Mouse (Mus musculus) heart, adult 11 months (tissue): ENCODE results near the gene Rassf8.

ENCODE experiments used
- DNase-seq: peaks from one replicate; pipeline ENCODE4 v3.0.0; 2022

The Rassf8 gene

DNA sequence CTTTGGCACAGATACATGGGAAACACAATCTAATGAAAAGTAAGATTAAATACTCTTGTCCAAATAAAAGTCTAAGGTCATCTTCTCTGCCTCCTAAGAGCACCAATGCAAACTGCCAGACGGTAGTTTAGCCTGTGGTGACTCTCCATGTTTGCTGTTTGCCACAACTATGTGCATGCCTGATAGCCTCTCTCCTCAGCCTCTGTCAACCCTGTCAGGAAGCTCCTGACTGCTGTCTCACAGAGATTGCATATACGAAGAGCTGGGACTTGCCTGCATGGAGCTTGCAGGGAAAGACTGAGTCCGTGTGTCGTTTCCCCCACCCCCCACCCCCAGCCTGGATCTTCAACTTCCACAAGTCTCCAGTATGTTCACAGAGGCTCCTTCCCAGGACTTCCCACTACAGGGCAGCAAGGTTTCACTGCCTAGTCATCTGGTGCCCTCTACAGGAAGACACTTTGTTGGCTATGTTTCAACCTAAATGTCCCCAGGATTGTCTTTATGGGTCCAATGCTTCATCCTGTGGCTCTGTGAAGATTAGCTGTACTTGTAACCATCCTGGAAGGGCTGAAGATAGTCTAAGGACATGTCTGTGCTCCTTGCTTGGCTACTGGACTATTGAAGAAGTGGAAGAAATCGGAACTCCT lies 77.2 kb downstream of the Rassf8 start:
- DNase-seq: no peak

DNA sequence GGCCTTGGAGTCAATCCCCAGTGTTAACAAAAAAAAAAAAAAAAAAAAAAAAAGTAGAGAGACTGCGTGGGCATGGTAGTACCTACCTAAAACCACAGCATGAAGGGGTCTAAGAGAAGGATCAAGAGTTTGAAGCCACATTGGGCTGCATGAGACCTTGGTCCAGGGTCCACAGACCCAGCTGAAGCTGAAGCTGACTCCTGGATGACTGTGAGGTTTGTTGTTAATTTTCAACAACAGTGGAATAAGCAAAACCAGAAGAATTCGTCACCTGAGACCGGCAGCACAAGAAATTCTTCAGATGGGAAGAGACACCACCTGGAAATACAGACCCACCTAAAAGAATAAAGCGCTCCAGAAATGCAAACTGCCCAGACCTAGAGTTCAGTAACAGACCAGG lies 79.8 kb downstream of the Rassf8 start:
- DNase-seq: no peak

DNA sequence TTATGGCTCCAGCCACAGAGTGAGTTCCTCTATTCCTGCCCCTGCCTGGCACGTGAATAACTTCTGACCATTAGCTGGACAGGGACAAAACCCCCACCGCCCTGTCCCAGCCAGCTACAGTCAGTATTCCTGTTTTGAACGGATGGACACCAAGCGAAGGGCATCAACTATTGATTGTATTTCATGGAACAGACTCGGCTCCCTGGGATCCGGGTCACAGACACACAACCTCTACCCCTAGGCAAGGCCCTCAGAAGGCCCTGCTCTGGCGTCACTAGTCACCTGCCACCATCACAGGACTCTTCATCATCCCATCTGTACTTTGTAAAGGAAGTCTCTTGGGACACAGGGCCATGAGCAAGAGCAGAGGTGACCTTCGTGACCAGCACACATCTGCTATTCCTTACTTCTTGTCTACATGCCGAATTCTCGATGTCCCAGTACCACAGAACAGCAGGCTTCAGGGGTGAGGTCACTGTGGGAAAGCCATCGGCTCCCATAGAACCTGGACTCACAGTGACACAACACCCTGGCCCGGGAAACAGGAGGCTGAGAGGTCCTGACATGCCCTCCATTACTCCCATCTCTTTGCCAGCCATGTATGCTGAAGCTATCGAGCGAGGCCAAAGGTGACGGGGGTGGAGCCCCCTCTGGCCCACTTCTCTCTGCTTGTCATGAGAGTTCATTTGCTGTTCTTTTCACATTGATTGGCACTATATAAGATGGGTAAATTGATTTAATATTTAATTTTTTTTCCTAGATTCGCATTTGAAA lies 82.7 kb downstream of the Rassf8 start:
- no peak for DNase-seq

GRCm38 (mm10) chr6:145830117-145830516 lies 83.6 kb downstream of the Rassf8 start:
- peak; percentile 96 for DNase-seq

DNA sequence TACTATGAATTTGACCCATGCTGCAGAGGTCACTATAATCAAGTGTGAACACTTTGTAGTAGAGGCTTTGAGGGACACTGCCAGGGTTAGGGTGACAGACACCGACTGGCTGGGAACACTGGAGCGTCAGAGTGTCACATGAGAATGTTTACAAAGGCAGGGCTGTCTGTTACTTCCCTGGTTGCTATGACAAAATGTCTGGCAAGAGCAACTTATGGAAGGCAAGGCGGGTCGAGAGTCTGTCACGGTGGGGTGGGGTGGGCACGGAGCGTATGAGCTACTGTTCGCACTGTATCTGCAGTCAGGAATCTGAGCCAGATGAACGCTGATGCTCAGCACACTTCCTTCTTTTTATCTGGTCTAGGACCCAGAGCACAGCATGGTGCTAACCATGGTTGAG lies 84.1 kb downstream of the Rassf8 start:
- no peak for DNase-seq

DNA sequence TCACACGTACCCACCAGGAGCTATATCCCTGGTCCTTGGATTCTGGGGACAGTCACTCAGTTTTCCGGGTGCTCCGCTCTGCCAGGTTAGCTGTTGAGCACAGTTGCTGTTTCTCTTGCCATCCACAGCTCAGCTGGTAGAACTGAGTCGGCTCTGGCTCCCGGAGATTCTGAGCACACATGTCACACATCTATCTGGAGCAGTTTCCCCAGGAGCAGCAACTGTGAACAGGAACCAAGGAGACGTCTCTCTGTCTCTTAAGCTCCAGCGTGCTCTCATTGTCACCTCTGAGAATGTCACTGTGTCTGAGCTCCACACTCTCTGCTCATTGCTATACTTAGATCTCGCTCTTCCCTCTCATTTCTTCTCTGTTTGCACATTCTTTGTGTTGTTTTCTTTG lies 86.4 kb downstream of the Rassf8 start:
- DNase-seq: no peak

GRCm38 (mm10) chr6:145835359-145835758 lies 88.8 kb downstream of the Rassf8 start:
- DNase-seq: no peak

DNA sequence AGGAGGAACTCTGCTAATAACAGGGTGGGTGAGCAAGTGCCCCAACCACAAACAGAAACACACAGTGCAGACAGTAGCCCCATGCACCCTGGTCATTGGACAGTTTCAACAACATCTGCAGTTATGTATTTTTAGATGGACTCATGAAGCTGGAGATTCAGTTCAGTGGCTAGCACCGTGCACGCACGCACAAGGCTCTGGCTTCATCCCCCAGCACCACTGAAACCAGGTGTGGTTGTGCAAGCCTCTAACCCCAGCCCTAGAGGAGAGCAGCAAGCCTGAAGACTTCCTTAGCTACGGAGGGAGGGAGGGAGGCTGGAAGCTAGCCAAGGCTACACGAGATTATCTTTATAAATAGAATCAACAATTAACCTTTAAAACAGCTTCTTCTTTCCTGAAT lies 99.1 kb downstream of the Rassf8 start:
- no peak for DNase-seq

- DNase-seq: no peak
Measured at GRCm38 (mm10) chr6:145846076-145846475, 99.5 kb downstream of the Rassf8 start.

GRCm38 (mm10) chr6:145846948-145847347 lies 100.4 kb downstream of the Rassf8 start:
- DNase-seq: no peak

DNA sequence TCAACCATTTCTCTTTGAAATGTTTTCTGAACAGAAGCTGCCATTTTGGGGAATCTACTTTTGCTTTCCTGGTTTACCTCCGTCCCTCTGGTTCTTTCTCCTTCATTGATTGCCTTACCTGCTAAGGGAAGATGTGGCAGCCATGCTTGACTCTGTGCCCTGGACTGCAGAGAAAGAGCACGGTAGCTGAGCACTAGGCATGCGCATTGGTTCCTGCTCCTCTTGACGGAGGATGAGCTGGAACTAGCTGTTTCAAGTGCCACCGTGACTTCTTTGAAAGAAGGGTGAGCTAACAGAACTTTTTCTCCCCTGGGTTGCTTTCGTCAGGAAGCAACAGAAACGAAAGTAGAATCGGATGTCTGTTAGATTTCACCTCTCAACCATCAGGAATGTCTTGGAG lies 101.1 kb downstream of the Rassf8 start:
- no peak for DNase-seq

- peak; percentile 98 for DNase-seq
Measured at GRCm38 (mm10) chr6:145850789-145851188, 104.2 kb downstream of the Rassf8 start.

DNA sequence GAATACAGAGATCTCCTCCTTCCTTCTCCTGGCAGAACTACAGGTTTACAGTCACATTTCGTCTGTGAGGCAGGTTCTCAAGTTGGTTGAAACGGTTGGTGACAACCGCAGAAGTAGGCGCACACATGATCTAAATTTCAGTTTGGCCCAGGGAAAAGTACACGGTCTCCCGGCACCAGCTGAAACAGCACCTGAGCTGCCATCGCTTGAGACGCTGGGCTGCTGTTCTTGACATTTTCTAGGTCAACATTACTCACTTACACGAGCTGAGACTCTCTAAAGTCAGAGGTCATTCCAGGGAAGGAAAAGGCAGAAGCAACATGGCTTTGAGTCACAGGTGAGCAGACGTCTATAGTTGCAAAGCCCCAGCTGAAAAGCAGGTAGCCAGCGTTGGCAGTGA lies 105.4 kb downstream of the Rassf8 start:
- DNase-seq: no peak

- no peak for DNase-seq
Measured at GRCm38 (mm10) chr6:145852708-145853107, 106.2 kb downstream of the Rassf8 start.

- peak; percentile 86 for DNase-seq
Measured at GRCm38 (mm10) chr6:145853356-145854079, 107.0 kb downstream of the Rassf8 start.

DNA sequence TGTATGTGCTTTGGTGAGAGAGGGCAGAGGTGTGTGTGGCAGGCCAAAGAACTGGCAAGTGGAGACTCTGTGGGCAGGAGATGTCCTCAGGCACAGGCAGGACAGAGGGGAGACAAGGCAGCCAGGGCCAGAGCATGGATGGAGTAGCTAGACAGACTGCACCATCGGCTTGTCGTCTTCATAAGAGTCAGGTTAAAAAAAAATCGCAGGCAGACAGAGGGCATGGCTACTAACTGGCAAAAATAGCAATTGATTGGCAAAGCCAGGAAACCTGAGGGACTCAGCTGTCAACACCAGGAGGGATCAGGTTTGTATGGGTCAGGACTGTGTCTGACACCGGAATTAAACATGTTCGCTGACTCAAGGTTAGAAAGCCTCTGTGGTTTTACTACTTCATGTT lies 108.2 kb downstream of the Rassf8 start:
- peak; percentile 97 for DNase-seq

DNA sequence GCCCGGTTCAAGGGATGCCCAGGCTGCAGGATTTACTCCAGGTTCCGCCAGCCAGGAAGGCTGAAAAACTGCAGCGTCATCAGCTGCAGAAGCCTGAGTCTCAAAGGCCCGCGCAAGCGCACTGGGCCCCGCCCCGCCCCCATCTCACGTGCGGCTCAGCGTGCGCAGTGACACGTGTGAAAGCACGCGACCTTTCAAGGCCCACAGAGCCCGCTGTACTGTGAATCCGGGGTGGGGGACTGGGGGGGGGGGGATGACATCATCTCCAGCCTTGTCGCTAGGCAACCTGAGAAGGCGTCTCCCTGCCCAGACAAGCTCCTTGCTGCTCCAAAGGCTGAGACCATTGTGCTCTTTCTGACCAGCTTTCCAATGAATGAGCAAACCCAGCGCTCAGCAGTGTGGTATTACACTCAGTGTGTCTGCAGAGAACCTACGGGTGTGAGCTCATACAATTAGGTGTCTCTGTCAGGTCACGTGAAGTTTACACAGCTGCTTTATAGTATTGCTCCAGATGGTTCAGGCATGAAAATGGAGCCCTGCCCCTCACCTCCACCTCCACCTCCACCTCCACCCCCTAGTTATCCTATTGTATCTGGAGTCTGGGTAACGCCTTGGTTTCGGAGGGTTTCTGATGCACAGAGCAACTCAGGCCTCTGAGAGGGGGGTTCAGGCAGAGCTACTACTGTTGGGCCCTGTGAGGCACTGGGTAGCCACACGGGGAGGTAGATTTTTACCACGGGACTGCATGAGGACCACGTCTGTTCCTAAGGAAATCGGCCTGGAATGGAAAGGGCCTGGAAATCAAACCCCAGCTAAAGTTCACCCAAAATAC lies 109.4 kb downstream of the Rassf8 start:
- peak; percentile 100 for DNase-seq

DNA sequence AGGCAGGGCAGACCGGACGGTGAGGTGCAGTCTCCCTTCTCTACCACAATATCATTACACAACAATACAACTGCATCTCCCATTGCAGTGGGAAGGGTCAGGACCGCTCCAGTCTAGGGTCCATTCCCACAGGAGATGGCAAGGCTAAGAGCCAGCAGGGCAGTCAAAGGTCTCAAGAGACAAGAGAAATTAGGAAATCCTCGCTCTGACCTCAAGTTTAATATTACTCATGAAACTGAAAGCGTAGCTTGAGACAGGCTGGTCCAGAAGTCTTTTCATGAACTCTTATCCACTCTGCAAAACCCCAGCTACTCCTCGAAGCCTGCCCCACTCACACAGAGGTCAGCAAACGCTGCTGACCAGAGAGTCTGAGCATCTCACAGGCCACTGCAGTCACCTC lies 110.9 kb downstream of the Rassf8 start:
- DNase-seq: peak; percentile 97

DNA sequence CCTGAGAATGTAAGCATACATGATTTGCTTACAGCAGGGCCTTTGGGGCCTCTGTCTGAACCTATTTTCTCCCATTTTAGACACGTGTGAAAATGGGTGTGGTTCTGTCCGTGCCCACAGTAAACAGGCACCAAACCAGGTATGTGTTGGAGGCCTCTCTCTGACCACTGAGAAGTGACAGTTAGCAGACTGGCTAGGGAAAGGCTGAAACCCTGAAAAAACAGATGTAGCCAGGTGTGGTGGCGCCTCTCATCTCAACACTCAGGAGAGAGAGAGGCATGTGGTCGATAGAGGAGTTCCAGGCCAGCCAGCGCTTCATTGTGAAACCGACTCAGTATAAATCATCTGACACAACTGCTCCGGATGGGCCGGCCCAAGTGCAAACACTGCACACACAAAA lies 111.9 kb downstream of the Rassf8 start:
- DNase-seq: peak; percentile 55

GRCm38 (mm10) chr6:145860350-145860749 lies 113.8 kb downstream of the Rassf8 start:
- DNase-seq: peak; percentile 94

DNA sequence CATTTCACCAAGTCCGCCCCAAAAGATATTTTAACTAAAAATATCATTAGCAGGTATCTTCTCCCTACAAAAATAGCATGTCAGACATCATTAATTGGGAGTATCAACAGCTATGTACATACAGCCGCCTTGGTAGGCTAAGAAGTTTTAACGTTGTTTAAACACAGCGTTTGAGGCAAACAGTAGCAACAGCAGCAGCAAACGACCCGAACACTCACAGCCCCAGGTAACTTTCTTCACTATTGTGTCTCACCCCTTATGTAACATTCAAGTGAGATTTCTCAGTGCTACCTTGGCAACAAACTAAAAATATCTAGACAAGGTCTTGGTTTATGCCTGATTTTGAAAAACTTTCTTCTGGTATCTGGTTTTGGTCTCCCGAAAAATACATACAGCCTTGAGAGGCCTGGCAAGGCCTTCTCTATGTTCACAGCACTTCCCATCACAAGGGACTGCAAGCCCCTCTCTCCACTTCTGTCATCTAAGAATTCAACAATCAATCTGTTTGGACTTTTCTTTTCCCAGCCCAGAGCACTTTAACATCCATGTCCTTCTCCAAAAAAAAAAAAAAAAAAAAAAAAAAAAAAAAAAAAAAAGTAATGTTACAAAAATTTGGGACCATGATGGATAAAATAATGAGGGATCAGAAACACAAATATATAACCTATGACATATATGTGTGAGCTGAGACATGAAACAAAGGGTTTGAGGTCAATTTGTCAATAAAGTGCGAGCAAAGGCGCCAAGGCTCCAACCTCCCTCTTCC lies 115.1 kb downstream of the Rassf8 start:
- peak; percentile 77 for DNase-seq

GRCm38 (mm10) chr6:145862321-145862720 lies 115.8 kb downstream of the Rassf8 start:
- DNase-seq: peak; percentile 88
